8 mouse cellular contexts compared by ENCODE assay signal in genomic region chr1:178335860-178336261, GRCm38 (mm10). TPM values are rescaled to one million over a fixed set of nuclear protein-coding genes. Genes with fewer than 3 reads are reported as not detected.
DNase-seq lines count a peak whose midpoint lies in the region; ATAC-seq and TF ChIP-seq lines count a peak whose summit lies in the region.

No protein-coding gene starts in this region.

- H3K9me3 ChIP-seq in heart, embryonic 15.5 days (replicated peaks) = no peaks in the 10 kb centered on the region
- H3K9me3 ChIP-seq in lung, embryonic 16.5 days (ENCODE audit: control insufficient read depth, low read length) = no peaks in the 10 kb centered on the region

- H3K27me3 ChIP-seq in heart, embryonic 15.5 days = no peaks in the 10 kb centered on the region
- no peaks in the 10 kb centered on the region for H3K27me3 ChIP-seq in lung, embryonic 16.5 days (ENCODE audit: control insufficient read depth, insufficient read depth, low read depth, low read length)

- H3K4me3 ChIP-seq in lung, adult 2 months (replicated peaks; ENCODE audit: extremely low read depth, low read depth, low read length) = peak overlapping the region; percentile 93
- H3K4me3 ChIP-seq in heart, embryonic 15.5 days = peak overlapping the region; percentile 100
- H3K4me3 ChIP-seq in lung, embryonic 16.5 days (ENCODE audit: low read length) = peak overlapping the region; percentile 100

- H3K4me1 ChIP-seq in lung, adult 2 months (ENCODE audit: control insufficient read depth, insufficient read depth, low read length) = peaks cover 10% of the 10 kb centered on the region
- peaks cover 28% of the 10 kb centered on the region for H3K4me1 ChIP-seq in heart, embryonic 15.5 days (replicated peaks)
- H3K4me1 ChIP-seq in lung, embryonic 16.5 days (replicated peaks; ENCODE audit: control insufficient read depth, insufficient read depth, low read length) = peaks cover 15% of the 10 kb centered on the region

- TF ChIP-seq CTCF in lung, adult 2 months (IDR thresholded peaks at IDR 0.05; ENCODE audit: insufficient read depth, low read length) = no peak

- H3K27ac ChIP-seq in heart, embryonic 15.5 days = peak overlapping the region; percentile 100
- peak overlapping the region; percentile 100 for H3K27ac ChIP-seq in lung, embryonic 16.5 days (ENCODE audit: low read length)

- TF ChIP-seq POLR2A in lung, adult 2 months (IDR thresholded peaks at IDR 0.05; ENCODE audit: borderline replicate concordance, extremely low read depth, low read depth, low read length) = no peak

- WGBS in lung, adult 2 months = under 1% methylated on average over 16 of the region's 16 CpGs
- WGBS in heart, embryonic 15.5 days = under 1% methylated on average over 16 of the region's 16 CpGs
- WGBS in lung, embryonic 16.5 days = under 1% methylated on average over 16 of the region's 16 CpGs

- peak; percentile 33 for DNase-seq in lung, adult 2 months
- no peak for DNase-seq in lung, postnatal 14 days
- peak; percentile 44 for DNase-seq in adipocyte (ENCODE audit: low spot score)
- peak; percentile 7 to 12 for DNase-seq in thymus, postnatal 10 days (ENCODE audit: low spot score in 2 of 2)
- no peak for DNase-seq in retina, postnatal 1 day

- H3K9ac ChIP-seq in heart, embryonic 15.5 days = peak overlapping the region; percentile 100
- H3K9ac ChIP-seq in lung, embryonic 16.5 days (ENCODE audit: low read length) = peak overlapping the region; percentile 100

- no peak for ATAC-seq in heart, embryonic 15.5 days (replicated peaks; ENCODE audit: insufficient number of reproducible peaks, insufficient read depth, low FRiP score, low read depth)
- no peak for ATAC-seq in lung, embryonic 16.5 days (ENCODE audit: low read depth)
- no peak for ATAC-seq in granulocyte monocyte progenitor cell, adult 5-6 weeks (replicated peaks; ENCODE audit: poor library complexity, severe bottlenecking)

- H3K36me3 ChIP-seq in heart, embryonic 15.5 days = peaks cover 39% of the 10 kb centered on the region
- H3K36me3 ChIP-seq in lung, embryonic 16.5 days (ENCODE audit: control insufficient read depth, insufficient read depth, low read length) = peaks cover 30% of the 10 kb centered on the region

- peak overlapping the region; percentile 83 for H3K4me2 ChIP-seq in heart, embryonic 15.5 days
- H3K4me2 ChIP-seq in lung, embryonic 16.5 days (ENCODE audit: low read depth, low read length) = peak overlapping the region; percentile 93

RNA-seq across cellular contexts. Expression of gene Hnrnpu, which starts 1.7 kb away (rescaled TPM):
- 48.3 and 65.0 TPM in 2 replicates for polyA plus RNA-seq in lung, adult 2 months (2012; rRNA removed)
- 227 and 271 TPM in 2 replicates for polyA plus RNA-seq in heart, embryonic 15.5 days (2015; fragmentation: Nextera tagmentation; extraction: Ambion mirVana)
- 209 and 239 TPM in 2 replicates for polyA plus RNA-seq in lung, embryonic 16.5 days (2015; fragmentation: Nextera tagmentation; extraction: Ambion mirVana)
- 580 and 661 TPM in 2 replicates for total RNA-seq in granulocyte monocyte progenitor cell, adult 5-6 weeks (2014; fragmentation: Nextera tagmentation)
- total RNA-seq in granulocyte monocyte progenitor cell, adult 5-6 weeks (2017) = 553 and 618 TPM in 2 replicates

RNA-seq across cellular contexts. Expression of gene Cox20, which starts 16.9 kb away (rescaled TPM):
- 7.3 and 12.4 TPM in 2 replicates for polyA plus RNA-seq in lung, adult 2 months (2012; rRNA removed)
- 202 and 343 TPM in 2 replicates for polyA plus RNA-seq in heart, embryonic 15.5 days (2015; fragmentation: Nextera tagmentation; extraction: Ambion mirVana)
- polyA plus RNA-seq in lung, embryonic 16.5 days (2015; fragmentation: Nextera tagmentation; extraction: Ambion mirVana) = 113 and 141 TPM in 2 replicates
- total RNA-seq in granulocyte monocyte progenitor cell, adult 5-6 weeks (2014; fragmentation: Nextera tagmentation) = 131 and 163 TPM in 2 replicates
- 142 and 153 TPM in 2 replicates for total RNA-seq in granulocyte monocyte progenitor cell, adult 5-6 weeks (2017)

Comparison
In these comparisons a context has a peak if more than half of its experiments do, and no peak if none do; other contexts are left out.
1. DNase-seq: peak in lung, adult 2 months (single experiment), adipocyte (single experiment) and thymus, postnatal 10 days (2 of 2); none in lung, postnatal 14 days (single experiment) and retina, postnatal 1 day (single experiment).
2. Peak in every context shown above with its lines, with median percentiles within 50 percentile points of each other: H3K4me3 ChIP-seq.